Mouse (Mus musculus): ENCODE data around the gene Smad1.

Gene Smad1

DNA sequence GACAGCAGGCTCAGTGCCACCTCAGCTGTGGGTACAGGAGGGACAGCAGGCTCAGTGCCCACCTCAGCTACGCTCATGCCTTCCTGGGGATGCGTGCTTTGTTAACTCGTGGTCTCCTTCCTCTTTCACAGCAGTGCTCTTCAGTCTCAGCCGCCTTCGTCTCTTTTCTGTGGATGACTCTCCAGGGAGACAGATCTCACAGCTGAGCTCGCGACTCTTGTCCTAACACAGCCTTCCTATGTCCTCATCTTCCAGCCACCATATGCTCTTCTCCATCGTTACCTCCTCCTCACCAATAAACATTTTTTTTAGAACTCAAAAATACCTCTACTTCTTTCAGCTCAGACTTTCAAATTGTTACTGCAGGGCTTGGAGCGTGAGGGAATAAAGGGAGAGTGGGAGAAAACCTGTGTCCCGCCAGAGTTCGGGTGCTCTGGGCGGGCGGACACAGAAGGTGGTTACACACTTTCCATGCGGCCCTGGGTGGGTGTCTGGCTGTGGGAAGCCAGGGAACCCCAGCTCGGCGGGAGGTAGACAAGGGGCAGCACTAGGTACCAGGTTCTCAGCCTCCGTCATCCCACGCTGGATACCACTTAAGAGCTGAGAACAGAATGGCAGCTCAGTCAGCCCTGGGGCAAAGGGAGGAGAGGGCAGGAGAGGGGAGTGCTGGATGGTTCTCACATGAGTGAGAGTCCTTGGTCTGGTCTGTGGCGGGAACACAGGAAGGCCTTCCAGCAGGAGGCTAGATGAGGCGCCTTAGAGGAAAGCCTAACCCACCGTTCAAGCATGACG, 67.0 kb downstream of the Smad1 start:
- ChIA-PET POLR2A (interaction anchor here in 2 of 4 experiments (0.5 to 1.3 kb wide), 3 partner anchors 38 to 271 kb away, joined by 3 to 4 read pairs (median 3); no protein-coding TSS in a partner anchor), CTCF (interaction anchor here in 1 of 4 experiments (1.1 kb wide), 1 partner anchor 55 kb away, joined by 4 read pairs; no protein-coding TSS in a partner anchor)

DNA sequence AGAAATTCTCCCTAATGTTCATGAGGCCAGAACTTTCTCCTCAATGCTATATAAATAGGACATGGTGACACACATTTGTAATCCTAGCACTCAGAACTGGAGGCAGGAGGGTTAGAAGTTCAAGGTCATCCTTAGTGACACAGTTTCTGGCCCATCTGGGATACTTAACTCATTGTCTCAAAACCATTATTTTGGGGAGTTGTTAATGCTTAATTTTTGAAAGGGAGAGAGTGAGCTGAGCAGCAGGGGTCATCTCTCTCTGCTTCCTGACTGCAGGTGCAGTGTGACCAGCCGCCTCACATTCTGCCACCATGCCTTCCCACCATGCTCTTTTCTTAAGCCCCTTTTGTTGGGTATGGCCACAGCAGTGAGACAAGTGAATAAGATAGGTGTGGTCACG, 67.7 kb downstream of the Smad1 start:
- POLR2A ChIA-PET = interaction anchor here in 1 of 4 experiments (0.6 to 1.3 kb wide), 2 partner anchors 39 to 209 kb away, joined by 3 to 4 read pairs; no protein-coding TSS in a partner anchor
- CTCF ChIA-PET = interaction anchor here in 1 of 4 experiments (1.1 kb wide), 1 partner anchor 56 kb away, joined by 4 read pairs; no protein-coding TSS in a partner anchor

DNA sequence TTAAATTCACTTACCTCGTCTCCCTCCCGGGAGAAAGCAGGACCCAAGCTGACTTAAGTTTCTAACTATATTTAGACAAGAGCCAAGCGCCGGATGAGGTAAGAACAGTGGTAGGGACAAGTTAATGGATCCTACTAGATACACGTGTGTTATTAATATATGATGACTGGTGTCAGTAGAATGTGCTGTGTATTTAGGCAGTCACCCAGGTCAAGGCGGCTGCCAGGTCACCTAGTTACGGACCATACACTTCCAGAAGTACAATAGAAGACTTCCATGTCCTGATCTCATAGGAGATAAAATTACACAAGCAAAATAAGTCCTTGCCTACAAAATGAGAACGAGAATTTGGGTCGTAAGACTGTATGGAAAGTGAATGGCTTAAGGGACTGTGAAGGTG, 68.3 kb downstream of the Smad1 start:
- CTCF ChIA-PET = no interaction called here
- POLR2A ChIA-PET = interaction anchor here in 1 of 4 experiments (1.5 kb wide), 1 partner anchor 25 kb away, joined by 3 read pairs; no protein-coding TSS in a partner anchor

- POLR2A ChIA-PET = interaction anchor here in 1 of 4 experiments (1.5 kb wide), 1 partner anchor 24 kb away, joined by 3 read pairs; no protein-coding TSS in a partner anchor
- CTCF ChIA-PET = no interaction called here
These were observed 69.6 kb downstream of the Smad1 start for GRCm38 (mm10) chr8:79329735-79330134.

GRCm38 (mm10) chr8:79329182-79329581, 70.1 kb downstream of the Smad1 start:
- POLR2A ChIA-PET = no interaction called here
- CTCF ChIA-PET = no interaction called here

DNA sequence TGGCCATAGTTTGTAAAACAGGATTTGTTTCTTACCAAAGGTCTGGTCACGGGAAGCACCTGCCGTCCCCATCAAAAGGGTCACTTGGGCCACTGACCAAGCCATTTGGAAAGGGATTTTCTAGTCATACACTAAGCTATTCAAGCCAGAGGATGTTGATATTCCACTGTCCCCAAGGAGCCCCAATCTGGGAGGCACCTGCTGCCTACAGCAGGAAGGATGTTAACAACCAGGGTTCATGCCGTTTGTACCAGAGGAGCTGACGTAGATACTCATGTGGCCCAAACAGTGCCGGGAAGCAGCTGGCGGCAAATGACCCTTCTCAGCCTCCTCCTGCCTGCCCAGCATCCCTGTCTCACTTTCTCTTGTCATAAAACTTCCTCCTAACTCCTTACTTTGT, 73.8 kb downstream of the Smad1 start:
- ChIA-PET POLR2A (no interaction called here), CTCF (no interaction called here)

GRCm38 (mm10) chr8:79324928-79325327, 74.4 kb downstream of the Smad1 start:
- POLR2A ChIA-PET = no interaction called here
- CTCF ChIA-PET = no interaction called here

- ChIA-PET CTCF (no interaction called here), POLR2A (no interaction called here)
These were observed 75.3 kb downstream of the Smad1 start for GRCm38 (mm10) chr8:79324036-79324435.

GRCm38 (mm10) chr8:79323121-79323520, 76.2 kb downstream of the Smad1 start:
- ChIA-PET CTCF (interaction anchor here in 1 of 4 experiments (0.6 kb wide), 1 partner anchor 749 kb away, joined by 3 read pairs; no protein-coding TSS in a partner anchor), POLR2A (no interaction called here)

DNA sequence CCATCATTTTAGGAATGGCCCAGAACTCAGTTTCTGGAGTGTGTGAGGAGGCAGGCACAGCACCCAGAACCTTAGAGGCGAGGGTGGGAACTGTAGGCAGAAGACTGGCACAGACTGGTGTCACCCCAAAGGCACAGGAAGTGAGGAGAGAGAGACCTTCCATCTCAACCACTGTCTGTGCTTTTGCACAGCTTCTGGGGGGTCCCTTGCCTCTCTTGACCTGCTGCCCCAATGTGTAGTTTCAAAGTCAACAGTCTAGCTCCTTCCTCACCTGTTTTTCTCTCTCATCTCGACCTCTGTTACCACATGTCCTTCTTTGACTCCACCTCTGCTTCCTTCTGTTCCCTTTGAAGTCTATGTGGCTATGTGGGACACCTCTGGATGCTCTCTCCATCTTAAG, 88.5 kb downstream of the Smad1 start:
- POLR2A ChIA-PET = no interaction called here
- CTCF ChIA-PET = no interaction called here

DNA sequence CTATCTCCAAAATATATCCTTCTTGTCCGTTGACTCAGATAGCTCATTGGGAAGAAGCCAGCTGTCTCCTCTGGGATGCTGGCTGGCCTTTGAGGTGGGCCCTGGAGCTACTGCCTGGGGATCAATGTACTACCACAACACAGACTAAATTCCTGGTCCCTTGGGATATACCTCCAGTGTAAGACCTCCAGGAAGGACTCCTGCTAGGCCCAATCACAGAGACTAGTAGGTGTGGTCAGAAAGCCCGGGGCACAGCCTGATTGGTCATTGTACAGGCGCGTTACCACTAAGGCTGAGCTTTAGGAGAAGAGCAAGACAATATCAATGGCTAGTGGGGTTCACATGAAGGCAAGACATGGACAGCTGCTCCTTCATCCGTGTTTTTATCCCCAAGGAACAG, 93.4 kb downstream of the Smad1 start:
- POLR2A ChIA-PET = interaction anchor here in 3 of 4 experiments (1.2 to 1.4 kb wide), 5 partner anchors 8 to 277 kb away, joined by 3 to 12 read pairs (median 4); partner anchors contain the start of genes Mmaa (in 1 of the 3) and Zfp827 (in 1 of the 3)
- CTCF ChIA-PET = interaction anchor here in 1 of 4 experiments (0.9 to 1.0 kb wide), 3 partner anchors 8 to 297 kb away, joined by 3 to 4 read pairs (median 4); no protein-coding TSS in a partner anchor

- ChIA-PET POLR2A (no interaction called here), CTCF (no interaction called here)
These were observed 97.8 kb downstream of the Smad1 start for GRCm38 (mm10) chr8:79301548-79301947.

GRCm38 (mm10) chr8:79299704-79300103, 99.6 kb downstream of the Smad1 start:
- CTCF ChIA-PET = interaction anchor here in 2 of 4 experiments (0.8 to 1.3 kb wide), 2 partner anchors 100 to 263 kb away, joined by 3 to 8 read pairs; no protein-coding TSS in a partner anchor
- POLR2A ChIA-PET = no interaction called here

GRCm38 (mm10) chr8:79297763-79298162, 101.6 kb downstream of the Smad1 start:
- POLR2A ChIA-PET = interaction anchor here in 1 of 4 experiments (0.9 to 1.6 kb wide), 4 partner anchors 8 to 264 kb away, joined by 3 to 5 read pairs (median 4); no protein-coding TSS in a partner anchor
- CTCF ChIA-PET = interaction anchor here in 2 of 4 experiments (1.0 to 1.8 kb wide), 4 partner anchors 8 to 305 kb away, joined by 3 to 4 read pairs (median 4); no protein-coding TSS in a partner anchor

DNA sequence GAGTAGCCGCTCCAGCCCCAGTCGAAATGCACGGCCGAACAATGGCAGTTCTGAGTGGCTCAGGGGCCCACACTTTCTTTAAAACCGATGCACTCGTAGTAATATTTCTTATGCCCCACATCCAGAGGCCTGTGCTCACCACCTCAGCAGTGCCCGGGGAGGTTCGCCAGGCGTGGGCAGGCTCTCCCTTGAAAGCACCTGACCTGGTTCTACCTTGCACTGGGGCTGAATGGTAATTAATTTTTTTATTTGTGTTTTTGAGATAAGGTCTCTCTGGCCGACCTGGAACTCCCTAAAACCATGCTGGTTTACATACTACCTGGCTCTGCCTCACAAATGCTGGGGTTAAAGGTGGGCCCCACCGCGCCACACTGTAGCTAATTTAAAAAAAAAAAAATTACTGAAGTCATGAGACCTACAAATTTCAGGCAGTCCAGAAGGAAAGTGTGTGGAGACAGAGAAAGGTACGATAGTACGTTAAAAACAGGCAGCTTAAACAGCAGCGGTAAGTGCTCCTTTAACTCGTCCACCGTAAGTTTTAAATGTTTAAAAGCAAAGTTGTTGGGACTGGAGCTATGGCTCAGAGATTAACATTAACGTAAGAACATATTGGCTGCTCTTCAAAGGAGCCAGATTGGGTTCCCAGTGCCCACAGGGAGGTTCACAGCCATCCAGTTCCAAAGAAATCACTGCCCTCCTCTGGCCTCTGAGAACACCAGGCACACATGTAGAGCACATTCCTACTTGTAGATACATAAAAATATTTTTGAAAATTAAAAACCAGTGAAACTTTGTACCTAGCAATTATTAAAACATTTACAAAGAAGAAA, 103.8 kb downstream of the Smad1 start:
- ChIA-PET POLR2A (interaction anchor here in 3 of 4 experiments (0.6 to 2.2 kb wide), 12 partner anchors 10 to 854 kb away, joined by 3 to 12 read pairs (median 3); partner anchors contain the start of gene Zfp827 (in 1 of the 3)), CTCF (interaction anchor here in 2 of 4 experiments (0.6 to 0.7 kb wide), 2 partner anchors 695 to 833 kb away, joined by 3 to 4 read pairs; no protein-coding TSS in a partner anchor)

GRCm38 (mm10) chr8:79294610-79295275, 104.6 kb downstream of the Smad1 start, which contains the start of gene Mmaa:
Mmaa (minus strand) TSS chr8:79294937.
- POLR2A ChIA-PET = interaction anchor here in 3 of 4 experiments (0.5 to 2.2 kb wide), 16 partner anchors 9 to 387 kb away, joined by 3 to 12 read pairs (median 3); partner anchors contain the start of gene Smad1 (in 1 of the 3)
- CTCF ChIA-PET = interaction anchor here in 2 of 4 experiments (0.5 to 0.7 kb wide), 4 partner anchors 268 to 832 kb away, joined by 3 to 7 read pairs (median 4); no protein-coding TSS in a partner anchor

DNA sequence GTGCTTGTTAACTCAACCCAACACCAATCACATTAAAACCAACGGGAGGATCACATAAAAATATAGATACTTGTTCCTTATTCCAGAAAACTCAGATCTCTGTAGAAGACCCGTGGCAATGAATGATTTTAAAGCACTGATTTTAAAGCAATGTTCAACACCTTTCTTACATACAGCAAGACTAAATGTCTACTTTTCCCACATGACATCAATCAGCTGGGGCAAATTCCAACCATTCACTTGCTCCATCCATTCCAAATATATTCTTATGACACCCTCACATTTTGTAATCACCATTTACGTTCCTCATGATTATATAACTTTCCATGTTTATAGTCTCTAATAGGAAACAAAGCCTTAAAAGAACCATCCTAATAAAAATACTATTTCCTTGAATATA, 105.5 kb downstream of the Smad1 start:
- ChIA-PET CTCF (interaction anchor here in 2 of 4 experiments (0.5 to 0.7 kb wide), 2 partner anchors 269 to 345 kb away, joined by 3 to 7 read pairs; no protein-coding TSS in a partner anchor), POLR2A (interaction anchor here in 3 of 4 experiments (0.5 to 2.2 kb wide), 12 partner anchors 8 to 388 kb away, joined by 3 to 12 read pairs (median 4); partner anchors contain the start of gene Smad1 (in 1 of the 3))

DNA sequence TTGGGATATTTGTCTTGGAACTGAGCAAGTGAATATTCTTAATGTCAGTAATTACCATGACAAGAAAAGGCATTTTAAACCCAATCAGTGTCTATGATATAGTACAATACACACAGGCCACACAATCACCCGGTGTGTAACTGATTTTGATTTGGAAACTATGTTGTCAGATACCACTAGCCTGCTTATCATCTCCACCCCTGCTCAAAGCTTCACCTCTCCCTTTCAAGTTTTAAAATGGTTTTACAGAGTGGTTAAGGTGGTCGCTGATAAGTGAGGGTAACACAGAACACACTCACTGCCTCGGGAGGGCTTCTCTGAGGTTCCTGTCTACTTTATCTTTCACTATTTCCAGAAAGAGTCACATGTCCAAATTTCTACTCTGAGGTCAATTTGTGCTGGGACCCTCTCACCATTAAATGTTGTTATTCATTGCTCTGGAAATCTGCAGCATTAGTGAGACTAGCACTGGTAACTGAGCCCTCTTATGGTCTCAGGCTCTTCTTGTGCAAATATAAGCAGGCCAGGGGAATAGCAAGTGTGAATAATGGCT, 106.5 kb downstream of the Smad1 start:
- ChIA-PET CTCF (no interaction called here), POLR2A (interaction anchor here in 1 of 4 experiments (0.6 kb wide), 1 partner anchor 1550 kb away, joined by 3 read pairs; no protein-coding TSS in a partner anchor)
